Mouse (Mus musculus) C2C12 (cell line): ENCODE data around the gene Gpr135. TPM values are rescaled to one million over a fixed set of nuclear protein-coding genes. Genes with fewer than 3 reads are reported as not detected.

Source experiments
- H3K27me3 ChIP-seq: one replicate; pipeline ENCODE4 v1.6.1; 2011; ENCODE audit not compliant: control insufficient read depth, insufficient read depth, insufficient read length
- H3K36me3 ChIP-seq: one replicate; pipeline ENCODE4 v1.6.1; 2011; ENCODE audit not compliant: control insufficient read depth, insufficient read depth
- H3K4me3 ChIP-seq: one replicate; pipeline ENCODE4 v1.5.1; 2011; ENCODE audit warnings: mild to moderate bottlenecking, control low read depth; ENCODE audit not compliant: poor library complexity, insufficient read depth, severe bottlenecking
- H3K79me2 ChIP-seq: one replicate; pipeline ENCODE4 v1.6.1; 2011; ENCODE audit not compliant: control insufficient read depth, insufficient read depth
- H3K79me3 ChIP-seq: one replicate; pipeline ENCODE4 v1.6.1; 2011; ENCODE audit warnings: low read depth, control low read depth
- H3ac ChIP-seq: one replicate; pipeline ENCODE3; 2011; ENCODE audit warnings: low read depth; ENCODE audit not compliant: control insufficient read depth, insufficient read length
- CEBPB ChIP-seq: IDR thresholded peaks from one replicate; pipeline ENCODE4 v1.6.1; 2011; ENCODE audit warnings: low read depth, mild to moderate bottlenecking, control low read depth, moderate library complexity
- CTCF ChIP-seq: IDR thresholded peaks from one replicate; pipeline ENCODE4 v1.5.1; 2011; ENCODE audit not compliant: control insufficient read depth, insufficient read depth, insufficient read length
- FOSL1 ChIP-seq: IDR thresholded peaks from one replicate; pipeline ENCODE4 v1.8.0; 2011; ENCODE audit warnings: mild to moderate bottlenecking, low read length; ENCODE audit not compliant: poor library complexity, insufficient read depth, severe bottlenecking
- MAX ChIP-seq: IDR thresholded peaks from one replicate; pipeline ENCODE4 v1.6.1; 2011; ENCODE audit warnings: mild to moderate bottlenecking, control low read depth
- MYOD1 ChIP-seq: IDR thresholded peaks from one replicate; pipeline ENCODE4 v1.6.1; 2011; ENCODE audit warnings: low read depth; ENCODE audit not compliant: control insufficient read depth, insufficient read length
- MYOG ChIP-seq: IDR thresholded peaks from one replicate; pipeline ENCODE4 v1.6.1; 2011; ENCODE audit not compliant: control insufficient read depth, insufficient read length; ENCODE audit errors: extremely low read depth
- USF1 ChIP-seq: IDR thresholded peaks from one replicate; pipeline ENCODE4 v1.6.1; 2011; ENCODE audit warnings: low read depth, mild to moderate bottlenecking, control low read depth, moderate library complexity
- polyA plus RNA-seq: library from polyadenylated mRNA; unstranded; fragments of >200 nt; fragmentation: generic; extraction: Trizol; gene quantifications from one replicate; pipeline ENCODE4 v1.2.1, GENCODE M21; 2012; ENCODE audit warnings: missing spikeins

The Gpr135 gene
- polyA plus RNA-seq, 1 experiment = 0.11 TPM

- H3K79me3 ChIP-seq = no peaks in the 10 kb centered on the region
- peaks cover 14% of the 10 kb centered on the region for H3K36me3 ChIP-seq
- no peak overlapping the region for H3K4me3 ChIP-seq
- peaks cover 11% of the 10 kb centered on the region for H3K27me3 ChIP-seq
- no peak overlapping the region for H3ac ChIP-seq
- H3K79me2 ChIP-seq = no peaks in the 10 kb centered on the region
- TF ChIP-seq MAX = no peak
- no peak for TF ChIP-seq CEBPB
- no peak for TF ChIP-seq FOSL1
- TF ChIP-seq CTCF = no peak
- TF ChIP-seq MYOG = no peak
- TF ChIP-seq USF1 = no peak
- TF ChIP-seq MYOD1 = no peak
These were observed 31.9 kb upstream of the Gpr135 start for GRCm38 (mm10) chr12:72102776-72103175.

GRCm38 (mm10) chr12:72096966-72097365 lies 26.0 kb upstream of the Gpr135 start:
- TF ChIP-seq MYOD1 = no peak
- no peak for TF ChIP-seq USF1
- TF ChIP-seq CTCF = no peak
- TF ChIP-seq MAX = no peak
- no peak for TF ChIP-seq FOSL1
- no peak for TF ChIP-seq MYOG
- TF ChIP-seq CEBPB = no peak
- Histone ChIP-seq H3ac (no peak overlapping the region), H3K27me3 (no peaks in the 10 kb centered on the region), H3K4me3 (no peak overlapping the region), H3K36me3 (peaks cover 52% of the 10 kb centered on the region), H3K79me2 (no peaks in the 10 kb centered on the region), H3K79me3 (no peaks in the 10 kb centered on the region)

- Histone ChIP-seq H3K36me3 (peaks cover 20% of the 10 kb centered on the region), H3K27me3 (no peaks in the 10 kb centered on the region), H3K4me3 (no peak overlapping the region), H3K79me2 (peaks cover 17% of the 10 kb centered on the region), H3K79me3 (peaks cover 9% of the 10 kb centered on the region), H3ac (no peak overlapping the region)
- no peak for TF ChIP-seq USF1
- TF ChIP-seq CTCF = no peak
- no peak for TF ChIP-seq FOSL1
- TF ChIP-seq MYOD1 = no peak
- no peak for TF ChIP-seq MAX
- no peak for TF ChIP-seq MYOG
- TF ChIP-seq CEBPB = no peak
These were observed 18.9 kb upstream of the Gpr135 start for GRCm38 (mm10) chr12:72089802-72090201.

- Histone ChIP-seq H3K4me3 (peak overlapping the region; percentile 59), H3ac (peak overlapping the region; percentile 84), H3K27me3 (no peaks in the 10 kb centered on the region), H3K79me3 (peaks cover 9% of the 10 kb centered on the region), H3K36me3 (peaks cover 10% of the 10 kb centered on the region), H3K79me2 (peaks cover 17% of the 10 kb centered on the region)
- no peak for TF ChIP-seq MYOG
- TF ChIP-seq MYOD1 = no peak
- no peak for TF ChIP-seq CTCF
- no peak for TF ChIP-seq MAX
- no peak for TF ChIP-seq FOSL1
- TF ChIP-seq CEBPB = no peak
- no peak for TF ChIP-seq USF1
These were observed 15.4 kb upstream of the Gpr135 start for GRCm38 (mm10) chr12:72086166-72086825.

- peaks cover 17% of the 10 kb centered on the region for H3K79me2 ChIP-seq
- H3K27me3 ChIP-seq = no peaks in the 10 kb centered on the region
- peaks cover 4% of the 10 kb centered on the region for H3K36me3 ChIP-seq
- peak within 1 kb of the TSS; percentile 84 for H3ac ChIP-seq
- peaks cover 9% of the 10 kb centered on the region for H3K79me3 ChIP-seq
- H3K4me3 ChIP-seq = peak within 1 kb of the TSS; percentile 59
- TF ChIP-seq CTCF (no peak), MYOG (no peak), USF1 (no peak), MYOD1 (no peak), CEBPB (no peak), FOSL1 (no peak), MAX (no peak)
These were observed 14.6 kb upstream of the Gpr135 start, which contains the start of the genes L3hypdh and Jkamp for GRCm38 (mm10) chr12:72085329-72086165. L3hypdh (minus strand) TSS chr12:72085439. Jkamp (plus strand) TSS chr12:72085589.
